Mouse (Mus musculus) midbrain, embryonic 12.5 days (tissue): ENCODE measurements around the gene R3hcc1l. TPM values are rescaled to one million over a fixed set of nuclear protein-coding genes. Genes with fewer than 3 reads are reported as not detected.
A peak's percentile ranks its signal among the peaks of the same experiment; 100 is the strongest.

Experiments
- ATAC-seq: fragments of 200-750 bp; cut with Nextera tagmentation; 2 replicates; pipeline ENCODE4 v1.8.0; 2017; ENCODE audit warnings: low read depth, moderate TSS enrichment, moderate library complexity; ENCODE audit not compliant: low FRiP score
- H3K27ac ChIP-seq: fragments of 300-500 bp; sonication (generic); replicated peaks from 2 replicates; pipeline ENCODE4 v1.5.1; 2016; ENCODE audit warnings: mild to moderate bottlenecking
- H3K27me3 ChIP-seq: fragments of 300-500 bp; sonication (generic); 2 replicates; pipeline ENCODE4 v1.6.1; 2016; ENCODE audit warnings: mild to moderate bottlenecking
- H3K36me3 ChIP-seq: fragments of 300-500 bp; sonication (generic); 2 replicates; pipeline ENCODE4 v1.6.1; 2016
- H3K4me1 ChIP-seq: fragments of 300-500 bp; sonication (generic); 2 replicates; pipeline ENCODE4 v1.6.1; 2016
- H3K4me2 ChIP-seq: fragments of 300-500 bp; sonication (generic); replicated peaks from 2 replicates; pipeline ENCODE4 v1.6.1; 2016; ENCODE audit warnings: mild to moderate bottlenecking, moderate library complexity
- H3K4me3 ChIP-seq: fragments of 300-500 bp; sonication (generic); 2 replicates; pipeline ENCODE4 v1.5.1; 2016; ENCODE audit warnings: mild to moderate bottlenecking
- H3K9ac ChIP-seq: fragments of 300-500 bp; sonication (generic); replicated peaks from 2 replicates; pipeline ENCODE4 v1.6.1; 2016; ENCODE audit warnings: mild to moderate bottlenecking, moderate library complexity
- H3K9me3 ChIP-seq: fragments of 300-500 bp; sonication (generic); 2 replicates; pipeline ENCODE4 v1.6.1; 2016; ENCODE audit warnings: mild to moderate bottlenecking
- WGBS: fragments of 180-500 bp; shearing (Covaris S2); methylation state at CpG from one replicate; pipeline ENCODE4 v1.1.7; 2016; 5-methylcytosine and 5-hydroxymethylcytosine counted together
- polyA plus RNA-seq: library from polyadenylated mRNA; unstranded; fragments of >200 nt; fragmentation: Nextera tagmentation; extraction: Ambion mirVana; gene quantifications from 2 replicates; pipeline ENCODE4 v1.2.1, GENCODE M21; 2016

The R3hcc1l gene
- polyA plus RNA-seq, 1 experiment from 2014 or later: 22.5 TPM

DNA sequence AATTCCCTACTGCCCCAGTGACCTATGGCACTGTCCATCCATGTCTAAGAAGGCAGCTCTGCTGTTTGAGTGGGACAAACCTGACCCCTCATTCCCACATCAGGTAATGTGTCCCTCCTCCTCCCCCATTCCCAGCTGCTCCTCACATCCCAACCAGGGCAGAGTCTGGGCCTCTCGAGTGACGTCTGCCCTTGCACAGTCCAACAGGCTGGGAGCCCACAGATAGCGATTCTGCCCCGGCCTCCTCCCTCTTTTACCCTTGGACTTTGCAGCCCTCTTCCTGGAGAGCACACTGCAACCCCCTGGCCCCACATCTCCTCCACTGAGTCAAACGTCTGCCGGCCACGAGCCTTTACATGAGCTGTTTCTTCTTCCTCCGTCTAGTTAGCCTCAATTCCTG is 84.0 kb downstream of the R3hcc1l start:
- Histone ChIP-seq H3K27me3 (no peaks in the 10 kb centered on the region), H3K4me3 (no peak overlapping the region), H3K4me1 (0 out of 2 replicates have a peak, but pooled peaks cover 5% of the 10 kb centered on the region), H3K9me3 (no peaks in the 10 kb centered on the region), H3K4me2 (no peak overlapping the region), H3K9ac (no peak overlapping the region), H3K36me3 (no peaks in the 10 kb centered on the region), H3K27ac (no peak overlapping the region)
- ATAC-seq: no peak
- WGBS: 87% methylated on average over 8 of the region's 8 CpGs

DNA sequence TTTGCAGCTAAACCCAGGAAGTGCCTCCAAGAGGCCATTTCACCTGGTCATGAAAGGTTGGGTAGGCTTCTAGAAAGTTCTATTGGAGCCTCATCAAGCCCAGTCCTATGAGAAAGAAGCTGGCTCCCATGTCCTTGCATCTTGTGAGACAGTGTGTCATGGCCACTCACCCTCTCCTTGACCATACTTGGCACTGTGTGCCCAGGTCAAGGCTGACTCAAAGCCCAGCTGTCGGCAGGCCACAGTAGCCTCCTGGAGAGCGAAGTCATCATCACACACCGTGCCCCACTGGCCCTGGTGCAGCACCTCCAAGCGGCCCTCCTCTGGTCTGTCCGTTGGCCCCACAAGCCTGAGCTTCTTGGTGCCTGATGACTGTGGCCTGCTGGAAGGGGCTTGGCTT is 89.5 kb downstream of the R3hcc1l start:
- WGBS: 92% methylated on average over 5 of the region's 5 CpGs

DNA sequence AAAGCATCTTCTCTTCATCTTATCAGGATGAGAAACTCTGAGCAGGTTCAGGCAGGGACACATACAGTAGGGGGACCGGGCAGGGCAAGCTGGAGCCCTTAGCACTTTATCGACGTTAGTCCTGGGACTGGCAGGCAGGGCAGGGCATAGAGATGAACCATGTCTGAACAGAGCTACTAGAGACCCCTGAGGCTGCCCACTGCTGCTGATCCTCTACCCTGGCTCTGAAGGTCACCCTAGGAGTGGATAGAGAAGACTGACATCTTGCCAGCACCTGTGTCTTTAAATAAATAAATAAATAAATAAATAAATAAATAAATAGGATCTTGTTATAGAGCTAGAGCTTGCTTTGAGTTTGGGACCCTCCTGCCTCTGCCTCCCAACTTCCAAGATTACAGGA is 91.2 kb downstream of the R3hcc1l start:
- 94% methylated on average over 3 of the region's 3 CpGs for WGBS
- no peak overlapping the region for H3K4me2 ChIP-seq
- peaks cover 10% of the 10 kb centered on the region for H3K4me1 ChIP-seq
- ATAC-seq: no peak
- no peaks in the 10 kb centered on the region for H3K36me3 ChIP-seq
- H3K27ac ChIP-seq: no peak overlapping the region
- H3K4me3 ChIP-seq: no peak overlapping the region
- H3K9me3 ChIP-seq: no peaks in the 10 kb centered on the region
- peaks cover 37% of the 10 kb centered on the region for H3K27me3 ChIP-seq
- no peak overlapping the region for H3K9ac ChIP-seq

More for the DNA sequence above, 89.5 kb downstream of the R3hcc1l start:
- no peak overlapping the region for H3K4me2 ChIP-seq
- H3K4me3 ChIP-seq: no peak overlapping the region
- peaks cover 23% of the 10 kb centered on the region for H3K27me3 ChIP-seq
- ATAC-seq: no peak
- H3K27ac ChIP-seq: no peak overlapping the region
- H3K36me3 ChIP-seq: no peaks in the 10 kb centered on the region
- peaks cover 8% of the 10 kb centered on the region for H3K4me1 ChIP-seq
- no peaks in the 10 kb centered on the region for H3K9me3 ChIP-seq
- no peak overlapping the region for H3K9ac ChIP-seq

DNA sequence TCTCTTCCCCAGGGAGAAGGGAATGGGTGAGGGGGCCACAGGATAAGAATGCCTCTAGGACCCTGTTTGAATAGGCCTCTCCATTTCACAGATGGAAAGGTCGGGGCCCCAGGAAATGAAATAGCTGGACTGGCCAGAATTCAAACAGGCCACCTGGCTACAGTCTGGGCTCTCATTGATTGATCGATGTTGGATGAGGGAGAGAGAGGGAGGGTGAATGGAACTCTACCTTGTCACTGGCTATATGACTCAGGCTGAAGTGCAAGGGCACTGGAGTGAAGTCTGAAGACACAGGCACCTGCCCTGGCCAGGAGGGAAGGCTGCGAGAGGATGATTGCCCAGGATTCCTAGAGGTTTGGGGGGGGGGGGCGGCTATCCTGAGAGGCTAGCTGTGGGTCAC is 93.2 kb downstream of the R3hcc1l start:
- H3K9me3 ChIP-seq: no peaks in the 10 kb centered on the region
- WGBS: 79% methylated on average over 4 of the region's 4 CpGs
- H3K4me1 ChIP-seq: peaks cover 10% of the 10 kb centered on the region
- ATAC-seq: no peak
- peaks cover 37% of the 10 kb centered on the region for H3K27me3 ChIP-seq
- no peaks in the 10 kb centered on the region for H3K36me3 ChIP-seq
- H3K27ac ChIP-seq: no peak overlapping the region
- H3K4me3 ChIP-seq: no peak overlapping the region
- H3K9ac ChIP-seq: no peak overlapping the region
- H3K4me2 ChIP-seq: no peak overlapping the region

DNA sequence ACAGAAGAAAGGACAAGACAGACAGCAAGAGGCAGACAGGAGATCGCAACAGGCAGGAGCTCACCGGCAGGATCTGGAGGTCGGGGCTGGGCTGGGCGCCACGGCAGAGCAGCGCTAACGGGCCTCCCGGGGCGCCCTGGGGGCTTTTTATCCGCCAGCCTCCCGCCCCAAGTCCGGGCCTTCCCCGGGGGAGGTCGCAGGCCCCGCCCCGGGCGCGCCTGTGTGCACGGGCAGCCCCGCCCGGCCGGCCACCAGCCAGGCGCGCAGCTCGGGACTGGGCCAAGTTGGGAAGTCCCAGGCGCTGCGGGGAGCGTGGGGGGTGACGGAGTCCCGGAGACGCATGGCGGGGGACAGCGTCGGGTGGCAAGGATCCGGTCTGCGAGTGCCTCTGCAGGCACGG is 94.1 kb downstream of the R3hcc1l start, which contains the start of gene Loxl4:
TSS of gene Loxl4 (minus strand) at position 160 of the 400 bp plus-strand sequence.
- Histone ChIP-seq H3K4me1 (peaks cover 10% of the 10 kb centered on the region), H3K4me3 (peak within 1 kb of the TSS; percentile 39), H3K27ac (no peak within 1 kb of the TSS), H3K36me3 (no peaks in the 10 kb centered on the region), H3K9me3 (no peaks in the 10 kb centered on the region), H3K4me2 (peak within 1 kb of the TSS; percentile 65), H3K9ac (peak within 1 kb of the TSS; percentile 49), H3K27me3 (peaks cover 37% of the 10 kb centered on the region)
- 1% methylated on average over 35 of the region's 37 CpGs for WGBS
- ATAC-seq: no peak

DNA sequence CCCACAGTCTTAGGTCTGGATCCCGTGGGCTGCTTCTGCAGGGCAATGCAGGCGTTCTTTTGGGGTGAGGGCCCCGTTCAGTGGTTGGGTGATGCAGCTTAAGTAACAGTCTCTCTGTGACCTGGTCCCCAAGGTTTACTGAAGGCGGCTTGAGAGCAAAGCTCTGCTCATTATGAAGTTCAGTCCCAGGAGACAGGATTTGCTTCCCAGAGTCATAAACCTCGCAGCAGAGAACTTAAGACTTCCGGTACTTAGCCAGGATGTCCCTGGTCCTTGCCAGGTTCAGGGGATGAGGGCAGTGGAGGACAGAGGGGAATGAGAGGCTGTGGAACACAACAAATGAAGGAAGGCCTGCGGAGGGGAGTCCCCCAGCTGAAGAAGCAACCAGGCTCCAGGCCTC is 94.6 kb downstream of the R3hcc1l start:
- no peak overlapping the region for H3K27ac ChIP-seq

DNA sequence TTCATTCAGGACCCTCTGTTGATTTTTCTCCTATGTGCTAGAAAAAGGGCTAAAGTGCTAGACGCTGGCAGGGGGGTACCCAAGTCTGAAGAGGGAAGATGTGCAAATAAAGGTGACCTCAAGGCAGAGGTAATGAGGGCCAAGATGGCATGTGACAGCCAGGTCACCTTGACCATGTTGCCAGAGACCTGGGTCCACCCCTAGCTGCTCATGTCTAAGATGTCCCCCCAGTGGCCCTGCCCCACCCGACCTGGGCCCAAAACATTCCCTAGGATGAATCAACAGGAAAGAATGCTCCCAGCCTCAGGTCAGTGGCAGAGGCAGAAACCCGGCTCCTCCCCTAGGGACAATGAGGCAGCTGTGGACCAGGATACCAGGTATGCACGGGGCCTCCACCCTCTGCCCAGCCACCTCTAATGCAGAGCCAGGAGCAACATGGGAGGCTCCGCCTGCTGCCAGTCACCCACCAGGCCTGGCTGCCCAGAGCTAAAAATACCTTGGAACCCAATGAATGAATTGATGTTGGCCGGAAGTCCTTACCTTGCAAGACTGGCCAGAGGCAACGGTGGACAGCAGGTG is 95.2 kb downstream of the R3hcc1l start:
- no peak for ATAC-seq

More for the DNA sequence above, 94.6 kb downstream of the R3hcc1l start:
- peaks cover 10% of the 10 kb centered on the region for H3K4me1 ChIP-seq
- H3K4me3 ChIP-seq: peak overlapping the region; percentile 39
- 29% methylated on average over 7 of the region's 7 CpGs for WGBS
- H3K27me3 ChIP-seq: peaks cover 37% of the 10 kb centered on the region
- no peak for ATAC-seq
- no peaks in the 10 kb centered on the region for H3K9me3 ChIP-seq
- H3K9ac ChIP-seq: no peak overlapping the region
- peak overlapping the region; percentile 65 for H3K4me2 ChIP-seq
- no peaks in the 10 kb centered on the region for H3K36me3 ChIP-seq

DNA sequence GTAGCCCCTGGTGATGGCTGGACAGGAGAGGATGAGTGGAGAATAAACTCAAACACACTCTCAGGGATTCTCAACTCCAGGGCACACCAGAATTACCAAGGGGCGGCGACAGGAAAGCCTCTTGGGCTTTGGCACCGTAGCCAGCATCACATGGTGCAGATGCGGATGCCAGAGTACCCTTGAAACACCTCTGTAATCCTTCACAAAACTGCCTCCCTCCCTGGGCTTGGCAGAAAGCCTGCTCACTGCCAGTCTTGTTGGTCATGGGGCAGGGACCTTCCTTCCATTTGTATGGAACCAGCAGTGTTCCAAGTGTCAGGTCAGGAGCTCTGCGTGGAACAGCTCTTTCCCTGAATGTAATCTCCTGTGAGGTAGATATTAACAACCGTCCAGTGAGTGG is 109.5 kb downstream of the R3hcc1l start:
- no peaks in the 10 kb centered on the region for H3K9me3 ChIP-seq
- H3K27ac ChIP-seq: no peak overlapping the region
- no peaks in the 10 kb centered on the region; the same call in 1 of the 2 replicates for H3K27me3 ChIP-seq
- 88% methylated on average over 6 of the region's 6 CpGs for WGBS
- no peak overlapping the region for H3K4me3 ChIP-seq
- no peak overlapping the region for H3K9ac ChIP-seq
- 0 out of 2 replicates have a peak, but pooled peaks cover 12% of the 10 kb centered on the region for H3K4me1 ChIP-seq
- no peaks in the 10 kb centered on the region for H3K36me3 ChIP-seq
- no peak for ATAC-seq
- H3K4me2 ChIP-seq: no peak overlapping the region

More for the DNA sequence above, 95.2 kb downstream of the R3hcc1l start:
- peaks cover 37% of the 10 kb centered on the region for H3K27me3 ChIP-seq
- 80% methylated on average over 7 of the region's 7 CpGs for WGBS
- H3K4me2 ChIP-seq: no peak overlapping the region
- H3K27ac ChIP-seq: no peak overlapping the region
- peaks cover 10% of the 10 kb centered on the region for H3K4me1 ChIP-seq
- no peak overlapping the region for H3K4me3 ChIP-seq
- H3K36me3 ChIP-seq: no peaks in the 10 kb centered on the region
- H3K9ac ChIP-seq: no peak overlapping the region
- H3K9me3 ChIP-seq: no peaks in the 10 kb centered on the region

DNA sequence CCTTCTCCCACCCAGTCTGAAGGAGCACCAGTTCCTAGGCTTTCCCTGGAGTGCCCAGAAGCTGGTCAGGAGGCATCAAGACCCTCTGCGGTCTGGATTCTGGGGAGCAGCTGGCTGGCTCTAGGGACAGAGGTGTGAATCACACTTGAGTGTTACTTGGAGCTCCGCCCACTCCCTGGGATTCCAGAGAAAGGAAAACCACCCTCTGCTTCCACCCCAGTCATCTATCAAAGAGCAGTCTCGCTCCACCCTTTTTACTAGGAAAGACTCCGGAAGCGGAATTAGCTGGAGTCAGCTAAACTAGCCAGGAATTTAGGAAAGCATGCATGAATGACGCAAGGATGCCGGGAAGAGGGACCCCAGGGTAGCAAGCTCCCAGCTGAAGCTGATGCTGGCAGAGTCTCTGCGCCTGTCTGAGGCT is 113.0 kb downstream of the R3hcc1l start:
- Histone ChIP-seq H3K27ac (no peak overlapping the region), H3K36me3 (no peaks in the 10 kb centered on the region)
- no peak for ATAC-seq

DNA sequence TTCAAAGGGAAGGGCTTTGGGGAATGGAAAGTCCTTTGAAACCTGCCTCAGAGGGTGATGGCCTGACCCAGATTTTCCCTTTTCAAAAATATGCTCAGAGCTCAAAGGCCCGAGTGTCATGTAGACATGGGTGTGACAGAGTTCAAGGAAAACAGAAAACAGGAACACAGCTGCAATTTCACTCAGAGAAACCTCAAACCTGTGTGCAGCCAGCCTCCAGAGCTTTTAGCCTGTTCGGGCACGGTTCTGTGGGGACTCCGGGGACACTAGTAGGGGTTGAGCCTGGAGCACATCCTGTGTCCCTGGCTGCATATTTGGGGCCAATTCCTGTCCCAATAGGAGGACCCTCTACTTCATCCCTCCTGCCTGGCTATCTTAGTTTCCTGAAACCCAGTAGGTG is 113.7 kb downstream of the R3hcc1l start:
- no peak overlapping the region for H3K4me2 ChIP-seq
- no peak overlapping the region for H3K4me3 ChIP-seq
- no peaks in the 10 kb centered on the region for H3K36me3 ChIP-seq
- H3K27ac ChIP-seq: no peak overlapping the region
- no peaks in the 10 kb centered on the region for H3K9me3 ChIP-seq
- H3K4me1 ChIP-seq: 0 out of 2 replicates have a peak, but pooled peaks cover 12% of the 10 kb centered on the region
- WGBS: 86% methylated on average over 4 of the region's 4 CpGs
- no peaks in the 10 kb centered on the region; the same call in 1 of the 2 replicates for H3K27me3 ChIP-seq
- H3K9ac ChIP-seq: no peak overlapping the region
- no peak for ATAC-seq

More for the DNA sequence above, 113.0 kb downstream of the R3hcc1l start:
- 31% methylated on average over 8 of the region's 8 CpGs for WGBS
- H3K9ac ChIP-seq: no peak overlapping the region
- 0 out of 2 replicates have a peak, but pooled peaks cover 12% of the 10 kb centered on the region for H3K4me1 ChIP-seq
- H3K4me3 ChIP-seq: no peak overlapping the region
- no peak overlapping the region for H3K4me2 ChIP-seq
- no peaks in the 10 kb centered on the region for H3K9me3 ChIP-seq
- H3K27me3 ChIP-seq: no peaks in the 10 kb centered on the region; the same call in 1 of the 2 replicates

DNA sequence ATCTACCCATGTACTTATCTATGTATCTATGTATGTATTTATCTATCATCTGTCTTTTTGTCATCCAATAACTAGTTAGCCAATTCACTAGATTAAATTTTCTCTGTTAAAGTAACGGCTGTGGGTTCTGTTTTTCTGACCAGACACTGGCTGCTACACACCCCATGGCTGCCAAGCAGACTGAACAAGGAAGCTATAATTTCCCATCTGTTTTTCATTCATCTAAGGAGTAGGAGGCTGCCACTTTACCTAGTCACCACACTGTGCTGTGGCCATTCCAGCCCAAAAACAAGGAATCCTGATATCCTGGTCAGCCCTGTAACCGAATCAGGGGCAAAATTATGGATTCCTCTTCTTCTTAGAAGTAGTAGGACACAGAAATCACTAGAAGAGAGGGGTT is 115.1 kb downstream of the R3hcc1l start:
- no peak for ATAC-seq
- Histone ChIP-seq H3K36me3 (no peaks in the 10 kb centered on the region), H3K4me1 (0 out of 2 replicates have a peak, but pooled peaks cover 12% of the 10 kb centered on the region), H3K27ac (no peak overlapping the region), H3K4me2 (no peak overlapping the region), H3K4me3 (no peak overlapping the region), H3K27me3 (no peaks in the 10 kb centered on the region; the same call in 1 of the 2 replicates), H3K9me3 (no peaks in the 10 kb centered on the region), H3K9ac (no peak overlapping the region)
- 75% methylated on average over 2 of the region's 2 CpGs for WGBS

DNA sequence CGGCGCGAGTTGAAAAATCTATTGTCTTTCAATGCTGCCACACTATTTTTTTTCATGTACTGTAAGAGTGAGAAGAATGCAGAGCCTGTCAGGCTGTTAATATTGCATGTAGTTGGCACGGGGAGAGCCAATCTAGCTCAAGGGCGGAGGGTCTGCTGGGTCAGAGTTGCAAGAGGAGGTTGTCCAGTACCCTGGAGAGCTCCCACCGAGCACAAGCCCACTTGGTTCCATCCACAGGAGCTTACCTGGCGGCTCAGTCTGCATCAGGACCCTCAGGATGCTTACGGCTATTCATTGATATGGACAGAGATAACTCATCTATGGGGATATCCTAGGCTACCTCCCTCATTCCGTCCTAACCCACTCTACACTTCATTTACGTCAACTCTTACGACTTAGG is 118.1 kb downstream of the R3hcc1l start:
- Histone ChIP-seq H3K27ac (no peak overlapping the region), H3K9ac (no peak overlapping the region), H3K4me3 (no peak overlapping the region), H3K4me2 (no peak overlapping the region), H3K9me3 (no peaks in the 10 kb centered on the region), H3K36me3 (no peaks in the 10 kb centered on the region), H3K4me1 (peaks cover 5% of the 10 kb centered on the region; the same call in 1 of the 2 replicates), H3K27me3 (no peaks in the 10 kb centered on the region)
- 57% methylated on average over 11 of the region's 11 CpGs for WGBS
- ATAC-seq: no peak
